Mouse (Mus musculus): ENCODE data around the gene Apbb1ip. TPM values are rescaled to one million over a fixed set of nuclear protein-coding genes. Genes with fewer than 3 reads are reported as not detected.

Apbb1ip gene
- total RNA-seq, 2 experiments from 2014 or later: 16.9 to 60.8 TPM

GRCm38 (mm10) chr2:22918651-22919050 lies 144.8 kb downstream of the Apbb1ip start:
- no peak for ATAC-seq (replicated peaks; ENCODE audit: low FRiP score, poor library complexity, severe bottlenecking)

Other genes with a start within 250 kb of the Apbb1ip start
- gene Gad2, start 151.9 kb upstream of the Apbb1ip start, total RNA-seq (2015; ENCODE audit: low replicate concordance): not detected in 2 replicates
- gene Gad2, start 151.9 kb upstream of the Apbb1ip start, total RNA-seq (2017; ENCODE audit: low replicate concordance): 0.51 TPM in 1 of 2 replicates, not detected in the other
- gene Pdss1, start 121.4 kb downstream of the Apbb1ip start, total RNA-seq (2015; ENCODE audit: low replicate concordance): 4.0 and 23.1 TPM in 2 replicates
- 8.2 and 11.0 TPM in 2 replicates for gene Pdss1, start 121.4 kb downstream of the Apbb1ip start, total RNA-seq (2017; ENCODE audit: low replicate concordance)